Mouse (Mus musculus) gastrocnemius, adult 8-10 months (tissue): ENCODE measurements at regions not wholly inside any gene's neighbourhood (a gene's known extent, or its start where the extent isn't known, plus 50 kb on each side); places are given as distances from the start of the nearest gene placed in this dataset.
"Not testable (repeated sequence)": the region's sequence is repeated elsewhere in the genome, so short reads cannot be mapped to it uniquely, and the experiment has no call there.

Experiments used
- DNase-seq, 2 experiments: peaks; one replicate each; pipeline ENCODE4 v3.0.0; 2022; ENCODE audit warnings: low spot score in 2 of 2

GRCm38 (mm10) chr3:21621745-21622144, 454.7 kb upstream of the Tbl1xr1 start:
- no peak for DNase-seq

- DNase-seq, result no peak
Observed at GRCm38 (mm10) chr3:21625039-21625438, 451.4 kb upstream of the Tbl1xr1 start.

DNA sequence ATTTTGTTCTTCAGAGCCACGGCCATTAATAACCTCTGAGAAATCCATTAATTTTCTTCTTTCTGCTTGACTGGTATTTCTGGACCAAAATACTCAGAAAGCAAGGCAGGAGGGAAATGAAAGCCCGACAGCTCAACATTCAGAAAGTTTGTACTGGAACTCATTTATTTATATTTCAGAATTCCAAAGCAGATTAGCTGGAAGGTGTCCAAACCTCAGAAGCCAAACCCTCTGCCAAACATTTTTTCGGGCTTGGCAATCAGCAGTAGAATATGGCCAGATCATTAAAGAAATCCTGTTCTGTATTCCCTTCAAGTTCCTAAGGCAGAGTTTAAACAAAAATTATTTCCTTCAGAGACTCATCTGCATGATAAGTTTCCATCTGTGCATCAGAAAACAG, 450.4 kb upstream of the Tbl1xr1 start:
- DNase-seq, result peak in 1 of 2 experiments; percentile 4

GRCm38 (mm10) chr3:21627048-21627447, 449.4 kb upstream of the Tbl1xr1 start:
- not testable (repeated sequence) for DNase-seq

- DNase-seq, result no peak
Observed at GRCm38 (mm10) chr3:21633600-21634221, 442.7 kb upstream of the Tbl1xr1 start.

DNA sequence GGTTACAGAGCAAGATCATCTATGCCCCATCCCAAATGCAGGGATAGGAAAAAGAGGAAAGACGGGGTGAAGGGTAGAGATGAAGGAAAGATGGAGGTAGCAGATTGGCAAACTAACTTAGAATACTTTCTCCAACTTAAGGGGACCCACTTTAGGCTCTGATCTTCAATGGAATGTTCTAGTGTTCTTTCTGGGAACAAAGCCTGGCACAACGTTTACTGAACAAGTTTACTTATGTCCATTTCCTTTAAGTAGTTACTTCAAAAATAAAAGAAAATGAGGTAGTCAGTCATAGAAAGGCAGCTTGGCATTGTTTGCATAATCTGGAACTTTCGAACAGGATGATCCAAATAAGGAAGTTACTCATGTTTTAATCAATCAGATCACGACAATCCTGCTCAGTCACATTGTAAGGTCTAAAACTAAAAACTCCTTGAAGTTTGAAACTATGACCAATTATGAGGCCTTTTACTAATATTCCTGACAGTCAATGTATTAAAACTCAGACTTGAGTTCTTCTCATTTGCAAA, 441.7 kb upstream of the Tbl1xr1 start:
- no peak for DNase-seq

GRCm38 (mm10) chr3:21638886-21639285, 437.6 kb upstream of the Tbl1xr1 start:
- DNase-seq, result no peak

- DNase-seq, result no peak
Observed at GRCm38 (mm10) chr3:21639576-21639975, 436.9 kb upstream of the Tbl1xr1 start.

DNA sequence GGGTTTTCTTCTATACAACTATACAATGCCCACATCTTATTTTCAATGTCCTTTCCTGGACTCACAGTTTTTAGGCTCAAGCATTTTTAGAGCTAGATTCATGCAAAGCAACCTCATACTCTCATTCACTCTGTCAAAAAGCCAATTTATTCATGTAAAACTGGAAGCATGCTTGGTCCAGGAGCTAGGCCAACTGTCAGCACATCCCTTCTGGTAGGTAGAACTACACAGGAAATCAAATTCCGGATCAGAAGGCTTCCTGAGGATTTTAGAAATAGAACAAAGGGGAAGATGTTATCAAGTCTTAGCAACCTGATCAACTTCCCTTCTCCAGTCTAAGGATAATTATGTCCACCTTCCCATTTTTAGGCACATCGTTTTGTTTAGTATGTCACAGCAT, 432.4 kb upstream of the Tbl1xr1 start:
- DNase-seq, result no peak

GRCm38 (mm10) chr3:21645268-21645667, 431.2 kb upstream of the Tbl1xr1 start:
- no peak for DNase-seq

GRCm38 (mm10) chr3:21649885-21650469, 426.5 kb upstream of the Tbl1xr1 start:
- peak in 1 of 2 experiments; percentile 10 for DNase-seq

DNA sequence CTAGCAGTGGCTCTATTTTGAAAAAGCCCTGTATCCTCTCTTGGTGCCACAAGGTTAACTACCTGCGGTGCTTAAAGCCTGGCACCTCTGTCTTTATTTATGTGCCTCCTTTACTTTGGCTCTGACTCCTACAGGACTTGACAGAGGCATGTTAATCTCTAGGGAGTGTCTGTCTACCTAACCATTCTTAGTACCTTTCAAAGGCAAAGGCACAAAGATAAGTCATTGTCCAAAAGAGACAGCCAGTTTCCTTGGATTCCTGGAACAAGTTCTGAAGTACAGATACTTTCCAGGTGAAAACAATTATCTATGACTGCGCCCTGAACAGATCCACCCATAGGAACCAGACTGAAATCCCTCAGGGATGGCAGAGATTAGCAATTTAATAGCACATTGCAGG, 421.2 kb upstream of the Tbl1xr1 start:
- DNase-seq, result no peak

DNA sequence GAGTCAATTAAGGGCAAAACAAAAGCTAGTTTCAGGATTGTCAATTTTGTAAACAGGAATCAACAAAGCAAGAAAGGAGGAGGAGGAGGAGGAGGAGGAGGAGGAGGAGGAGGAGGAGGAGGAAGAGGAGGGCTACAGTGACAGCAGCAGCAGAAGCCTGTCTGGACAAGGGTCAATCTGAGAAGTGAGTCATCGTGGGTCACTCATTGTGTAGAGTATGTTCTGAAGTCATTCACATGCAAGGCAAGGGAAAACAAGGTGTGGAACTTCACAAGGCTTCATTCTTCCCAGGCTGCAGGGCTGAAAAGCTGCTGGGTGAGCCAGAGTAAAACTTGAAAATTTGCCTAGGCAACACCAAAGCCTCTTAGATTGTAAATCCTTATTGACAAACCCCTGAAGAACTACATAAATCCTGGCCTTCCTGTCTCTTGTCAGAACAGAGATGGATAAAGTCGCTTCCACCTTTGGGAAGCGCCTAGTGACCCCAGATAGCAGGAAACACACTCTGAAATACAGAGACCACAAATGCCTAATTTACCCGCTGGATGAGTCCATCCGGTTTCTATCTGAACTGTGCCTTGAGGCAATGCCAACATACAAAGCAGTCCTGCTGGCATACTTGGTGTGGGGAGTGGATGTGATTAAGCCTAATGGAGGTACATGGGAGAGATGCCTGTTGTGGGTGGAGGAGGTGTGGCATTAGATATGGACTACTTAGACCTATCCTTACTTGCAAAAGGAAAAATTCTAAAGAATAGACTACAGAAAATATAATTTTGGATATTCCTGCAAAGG, 408.9 kb upstream of the Tbl1xr1 start:
- DNase-seq, result no peak

DNA sequence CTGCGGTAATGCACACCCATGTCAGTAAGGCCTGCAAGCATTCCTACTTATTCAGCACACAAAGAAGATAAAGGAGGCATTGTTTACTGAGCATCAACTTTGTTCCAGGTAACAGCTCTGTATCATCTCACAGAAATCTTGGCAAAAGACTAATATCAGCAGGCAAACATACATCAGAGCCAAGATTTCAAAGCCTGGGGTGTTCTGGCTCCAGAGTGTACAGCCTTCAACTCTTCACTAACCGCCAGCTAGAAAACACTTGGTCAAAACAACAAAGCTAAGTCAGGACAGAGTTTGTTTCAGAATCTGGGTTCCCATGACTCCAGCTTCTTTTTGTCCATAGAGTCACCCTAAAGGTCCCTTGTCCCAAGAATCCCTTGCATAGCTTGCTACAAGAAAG, 404.6 kb upstream of the Tbl1xr1 start:
- DNase-seq, result no peak

DNA sequence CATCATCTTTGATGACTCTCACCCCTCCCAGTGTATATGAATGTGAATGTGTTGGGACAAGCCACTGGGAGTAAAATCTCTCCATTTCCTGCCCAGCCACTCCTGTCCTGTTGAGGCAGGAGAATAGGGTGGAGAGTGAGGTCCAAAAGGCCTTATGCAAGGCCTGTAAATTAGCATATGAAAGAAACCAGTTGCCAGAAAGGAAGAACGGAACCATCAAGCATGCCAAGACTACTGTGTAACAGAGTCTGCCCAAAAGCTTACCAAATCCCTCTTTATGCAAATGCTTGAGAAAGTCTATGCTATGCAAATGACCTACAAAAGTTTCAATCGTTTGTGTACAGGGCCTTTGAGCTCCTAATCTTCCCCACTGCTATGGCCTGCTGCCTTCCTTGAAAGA, 404.0 kb upstream of the Tbl1xr1 start:
- no peak for DNase-seq

DNA sequence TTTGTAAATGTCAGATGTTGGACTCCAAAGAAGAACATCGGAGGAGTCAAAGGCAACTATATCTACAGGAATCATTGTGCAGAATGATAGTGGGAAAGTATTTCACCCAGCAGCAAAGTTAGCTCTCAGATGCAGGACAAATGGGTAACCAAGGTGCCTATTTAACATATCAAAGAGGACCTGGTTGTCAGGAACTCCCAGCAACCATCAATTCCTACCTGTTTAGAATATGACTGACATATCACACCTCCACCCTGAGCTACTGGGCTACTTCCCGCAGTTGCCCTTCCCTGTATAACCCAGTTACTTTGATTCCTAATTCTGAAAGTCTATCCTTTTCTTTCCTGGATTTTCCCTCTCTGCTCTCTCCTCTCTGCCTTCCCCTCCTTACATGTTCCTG, 403.0 kb upstream of the Tbl1xr1 start:
- no peak for DNase-seq

DNA sequence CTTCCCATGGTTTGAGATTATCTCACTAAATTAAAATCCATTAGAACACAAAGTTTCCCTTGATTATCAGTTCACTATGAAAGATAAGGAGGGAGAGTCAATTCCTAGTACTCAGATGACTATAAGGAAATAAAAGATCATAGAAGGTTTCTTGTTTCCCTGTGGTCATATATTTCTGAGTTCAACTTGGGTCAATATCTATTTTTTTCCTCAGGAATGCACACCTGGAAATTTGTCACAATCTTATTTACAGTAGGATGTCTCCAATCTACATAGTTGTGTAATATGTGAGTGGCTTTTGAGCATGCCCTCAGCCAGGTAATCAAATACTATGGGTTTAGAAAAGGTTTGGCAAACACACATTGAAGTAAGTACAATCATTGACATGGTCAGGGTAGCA, 398.2 kb upstream of the Tbl1xr1 start:
- no peak for DNase-seq

GRCm38 (mm10) chr3:21678734-21679133, 397.7 kb upstream of the Tbl1xr1 start:
- no peak for DNase-seq

DNA sequence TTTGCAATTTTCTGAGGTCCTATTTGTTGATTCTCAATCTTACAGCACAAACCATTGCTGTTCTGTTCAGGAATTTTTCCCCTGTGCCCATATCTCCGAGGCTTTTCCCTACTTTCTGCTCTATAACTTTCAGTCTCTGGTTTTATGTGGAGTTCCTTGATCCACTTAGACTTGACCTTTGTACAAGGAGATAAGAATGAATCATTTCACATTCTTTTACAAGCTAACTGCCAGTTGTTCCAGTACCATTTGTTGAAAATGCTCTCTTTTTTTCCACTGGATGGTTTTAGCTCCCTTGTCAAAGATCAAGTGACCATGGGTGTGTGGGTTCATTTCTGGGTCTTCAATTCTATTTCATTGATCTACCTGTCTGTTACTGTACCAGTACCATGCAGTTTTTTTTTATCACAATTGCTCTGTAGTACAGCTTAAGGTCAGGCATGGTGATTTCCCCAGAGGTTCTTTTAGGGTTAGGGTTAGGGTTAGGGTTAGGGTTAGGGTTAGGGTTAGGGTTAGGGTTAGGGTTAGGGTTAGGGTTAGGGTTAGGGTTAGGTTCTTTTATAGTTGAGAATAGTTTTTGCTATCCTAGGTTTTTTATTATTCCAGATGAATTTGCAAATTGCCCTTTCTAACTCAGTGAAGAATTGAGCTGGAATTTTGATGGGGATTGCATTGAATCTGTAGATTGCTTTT, 378.3 kb upstream of the Tbl1xr1 start:
- not testable (repeated sequence) for DNase-seq

DNA sequence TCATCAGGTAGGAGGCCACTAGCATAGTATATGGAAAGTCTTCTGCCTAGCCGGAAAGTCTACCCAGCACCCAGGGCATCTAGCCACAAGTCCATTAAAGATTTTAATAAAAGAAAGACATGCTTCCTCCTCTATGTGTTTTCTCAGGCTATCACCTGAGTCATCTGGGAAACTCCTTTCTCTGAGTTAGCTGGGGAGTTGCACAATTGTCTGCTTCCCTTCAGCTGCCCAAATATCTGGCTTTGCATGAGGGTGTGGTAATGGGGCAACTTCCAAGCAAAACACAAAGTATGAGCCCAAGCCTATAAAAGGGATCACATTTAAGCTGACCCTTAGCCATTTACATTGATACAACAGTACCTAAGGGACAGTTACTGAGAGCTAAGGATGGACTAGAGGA, 376.9 kb upstream of the Tbl1xr1 start:
- DNase-seq, result no peak

DNA sequence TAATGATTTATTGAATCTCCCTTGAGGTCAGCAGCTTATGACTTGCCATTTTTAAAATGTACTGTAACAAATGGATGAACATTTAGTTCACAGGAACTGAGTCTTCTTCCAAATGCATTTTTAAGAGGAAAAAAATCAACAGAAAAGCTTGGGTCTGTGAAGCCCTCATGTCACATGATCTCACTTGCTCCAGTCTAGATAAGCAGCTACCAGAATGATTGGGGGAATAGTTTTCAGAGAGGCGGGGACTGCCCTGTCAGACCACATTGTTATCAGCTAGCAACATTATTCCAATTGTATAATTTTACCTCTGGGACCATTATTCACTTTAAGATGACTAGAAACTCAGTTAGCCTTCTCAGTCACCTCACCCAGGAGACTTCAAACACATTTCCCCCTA, 376.1 kb upstream of the Tbl1xr1 start:
- DNase-seq, result no peak
